Mouse (Mus musculus) kidney, postnatal 14 days (tissue): ENCODE results near the gene Telo2.
A peak's percentile ranks its signal among the peaks of the same experiment; 100 is the strongest.

Experiments
- DNase-seq: peaks from one replicate; pipeline ENCODE4 v3.0.0; 2022; ENCODE audit warnings: mixed read lengths

Telo2 gene

GRCm38 (mm10) chr17:25100052-25100451, 15.7 kb downstream of the Telo2 start:
- no peak for DNase-seq

- DNase-seq = peak; percentile 72
Measured at GRCm38 (mm10) chr17:25096221-25096620, 19.5 kb downstream of the Telo2 start.

- no peak for DNase-seq
Measured at GRCm38 (mm10) chr17:25090450-25090849, 25.3 kb downstream of the Telo2 start.

- DNase-seq = no peak
Measured at GRCm38 (mm10) chr17:25089158-25089557, 26.6 kb downstream of the Telo2 start.

GRCm38 (mm10) chr17:25086724-25087123, 29.0 kb downstream of the Telo2 start:
- DNase-seq = no peak

GRCm38 (mm10) chr17:25084835-25085385, 30.9 kb downstream of the Telo2 start:
- DNase-seq = no peak

GRCm38 (mm10) chr17:25083444-25083931, 32.3 kb downstream of the Telo2 start, which contains the start of gene Tmem204:
Gene Tmem204, minus strand, starts transcription at chr17:25083591.
- peak; percentile 84 for DNase-seq

GRCm38 (mm10) chr17:25082887-25083286, 32.9 kb downstream of the Telo2 start:
- no peak for DNase-seq

- peak; percentile 74 for DNase-seq
Measured at GRCm38 (mm10) chr17:25082081-25082847, 33.5 kb downstream of the Telo2 start.

- DNase-seq = peak; percentile 88
Measured at GRCm38 (mm10) chr17:25080960-25081381, 34.8 kb downstream of the Telo2 start.

- no peak for DNase-seq
Measured at GRCm38 (mm10) chr17:25080210-25080609, 35.6 kb downstream of the Telo2 start.

GRCm38 (mm10) chr17:25077771-25078372, 37.9 kb downstream of the Telo2 start:
- peak; percentile 91 for DNase-seq

- DNase-seq = no peak
Measured at GRCm38 (mm10) chr17:25076906-25077305, 38.9 kb downstream of the Telo2 start.

- no peak for DNase-seq
Measured at GRCm38 (mm10) chr17:25068690-25069089, 47.1 kb downstream of the Telo2 start.

GRCm38 (mm10) chr17:25067442-25067851, 48.3 kb downstream of the Telo2 start:
- DNase-seq = peak; percentile 80

- no peak for DNase-seq
Measured at GRCm38 (mm10) chr17:25066595-25066994, 49.2 kb downstream of the Telo2 start.

- DNase-seq = no peak
Measured at GRCm38 (mm10) chr17:25065189-25065588, 50.6 kb downstream of the Telo2 start.

GRCm38 (mm10) chr17:25064351-25064750, 51.4 kb downstream of the Telo2 start:
- peak; percentile 84 for DNase-seq

GRCm38 (mm10) chr17:25063872-25064271, 51.9 kb downstream of the Telo2 start:
- no peak for DNase-seq

- DNase-seq = no peak
Measured at GRCm38 (mm10) chr17:25063261-25063660, 52.5 kb downstream of the Telo2 start.

- no peak for DNase-seq
Measured at GRCm38 (mm10) chr17:25057041-25057440, 58.7 kb downstream of the Telo2 start.

GRCm38 (mm10) chr17:25053274-25053673, 62.5 kb downstream of the Telo2 start:
- no peak for DNase-seq
